Mouse (Mus musculus) limb, embryonic 14.5 days (tissue): ENCODE data around the gene Pcbp3. TPM values are rescaled to one million over a fixed set of nuclear protein-coding genes. Genes with fewer than 3 reads are reported as not detected.

Source experiments
- ATAC-seq: fragments of 200-750 bp; cut with Nextera tagmentation; 2 replicates; pipeline ENCODE4 v1.8.0; 2017; ENCODE audit warnings: low read depth, moderate number of reproducible peaks, moderate TSS enrichment; ENCODE audit not compliant: low FRiP score
- DNase-seq: peaks from one replicate; pipeline ENCODE4 v3.0.0-alpha.2; 2015; ENCODE audit warnings: low spot score
- H3K27ac ChIP-seq: fragments of 300-500 bp; sonication (generic); replicated peaks from 2 replicates; pipeline ENCODE4 v1.5.1; 2014; ENCODE audit warnings: low read depth, mild to moderate bottlenecking, low read length, moderate library complexity, mixed read lengths
- H3K27me3 ChIP-seq: fragments of 300-500 bp; sonication (generic); 2 replicates; pipeline ENCODE4 v1.6.1; 2014; ENCODE audit warnings: low read length, mixed read lengths; ENCODE audit not compliant: control insufficient read depth, insufficient read depth
- H3K36me3 ChIP-seq: fragments of 300-500 bp; sonication (generic); 2 replicates; pipeline ENCODE4 v1.6.1; 2014; ENCODE audit warnings: mild to moderate bottlenecking, low read length, moderate library complexity, mixed read lengths; ENCODE audit not compliant: control insufficient read depth, insufficient read depth
- H3K4me1 ChIP-seq: fragments of 300-500 bp; sonication (generic); 2 replicates; pipeline ENCODE4 v1.6.1; 2014; ENCODE audit warnings: antibody characterized with exemption, low read length, mixed read lengths; ENCODE audit not compliant: control insufficient read depth, insufficient read depth
- H3K4me2 ChIP-seq: fragments of 300-500 bp; sonication (generic); replicated peaks from 2 replicates; pipeline ENCODE4 v1.6.1; 2014; ENCODE audit warnings: low read depth, mild to moderate bottlenecking, low read length, moderate library complexity; ENCODE audit not compliant: severe bottlenecking
- H3K4me3 ChIP-seq: fragments of 300-500 bp; sonication (generic); replicated peaks from 2 replicates; pipeline ENCODE4 v1.5.1; 2014; ENCODE audit warnings: low read length
- H3K9ac ChIP-seq: fragments of 300-500 bp; sonication (generic); 2 replicates; pipeline ENCODE4 v1.6.1; 2014; ENCODE audit warnings: mild to moderate bottlenecking, low read depth, low read length, moderate library complexity; ENCODE audit not compliant: severe bottlenecking
- H3K9me3 ChIP-seq: fragments of 300-500 bp; sonication (generic); 2 replicates; pipeline ENCODE4 v1.6.1; 2016; ENCODE audit warnings: low read length; ENCODE audit not compliant: control insufficient read depth
- POLR2A ChIP-seq: fragments of 200-500 bp; IDR thresholded peaks from 2 replicates; pipeline ENCODE4 v1.8.0; 2012; ENCODE audit warnings: inconsistent platforms, mild to moderate bottlenecking, moderate library complexity, borderline replicate concordance; ENCODE audit not compliant: insufficient read depth, insufficient read length; ENCODE audit errors: extremely low read depth
- WGBS: fragments of 180-500 bp; shearing (Covaris S2); extraction: QIAGEN DNeasy Blood & Tissue Kit; methylation state at CpG from one replicate; pipeline ENCODE4 v1.1.7; 2014; 5-methylcytosine and 5-hydroxymethylcytosine counted together
- polyA plus RNA-seq, 2 experiments: library from polyadenylated mRNA; depleted of rRNA in 1 of 2; stranded (reverse) in 1 of 2; unstranded in 1 of 2; fragments of >200 nt; fragmentation: Nextera tagmentation in 1 of 2; extraction: Ambion mirVana in 1 of 2; gene quantifications; 2 replicates each; pipeline versions ENCODE4 v1.2.1 to v1.2.3; 2012 to 2014

The Pcbp3 gene
- polyA plus RNA-seq, 2 experiments, result 11.5 to 16.4 TPM

DNA sequence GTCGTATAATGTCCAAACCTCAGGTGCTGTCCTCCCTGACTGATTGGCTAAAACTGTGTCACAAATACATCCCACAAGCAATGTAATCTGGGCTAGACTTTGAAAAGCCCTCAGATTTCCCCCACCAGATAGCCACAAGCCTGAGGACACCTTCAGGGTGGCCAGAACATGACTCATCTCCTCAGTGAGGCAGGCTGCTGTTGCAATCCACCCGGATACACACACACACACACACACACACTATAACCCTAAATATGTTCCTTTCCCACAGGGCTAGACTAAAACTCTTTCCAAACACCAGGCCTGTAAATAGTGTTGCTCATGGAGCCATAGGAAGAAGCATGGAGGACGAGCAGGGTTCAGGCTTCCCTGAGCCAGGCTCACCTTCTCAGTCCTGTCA is 58.6 kb downstream of the Pcbp3 start:
- Histone ChIP-seq H3K9ac (no peak overlapping the region), H3K4me3 (no peak overlapping the region), H3K9me3 (no peaks in the 10 kb centered on the region), H3K27me3 (no peaks in the 10 kb centered on the region), H3K4me1 (peaks cover 12% of the 10 kb centered on the region), H3K27ac (no peak overlapping the region), H3K36me3 (no peaks in the 10 kb centered on the region), H3K4me2 (no peak overlapping the region)
- WGBS, result 66% methylated on average over 3 of the region's 3 CpGs
- DNase-seq (no peak), ATAC-seq (no peak)
- no peak for TF ChIP-seq POLR2A

DNA sequence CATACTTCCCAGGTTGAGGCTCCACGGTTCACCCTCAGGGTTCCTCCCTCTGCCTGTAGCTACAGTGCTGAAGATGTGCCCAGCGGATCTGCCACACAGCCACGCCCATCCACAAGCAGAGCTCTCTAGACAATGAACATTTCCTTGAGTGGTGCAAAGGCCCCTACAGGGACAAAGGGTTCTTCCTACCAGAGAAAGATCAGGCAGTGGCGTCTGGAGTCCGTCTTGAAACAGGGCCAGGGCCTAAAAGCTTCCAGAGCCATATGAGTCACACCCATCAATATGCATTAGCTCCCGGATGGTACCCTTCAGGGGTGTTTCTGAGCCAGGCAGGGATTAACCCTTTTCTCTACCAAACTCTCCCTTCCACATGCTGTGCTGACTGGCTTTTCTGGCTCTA is 59.1 kb downstream of the Pcbp3 start:
- Histone ChIP-seq H3K27me3 (no peaks in the 10 kb centered on the region), H3K9me3 (no peaks in the 10 kb centered on the region), H3K4me3 (no peak overlapping the region), H3K36me3 (no peaks in the 10 kb centered on the region), H3K9ac (no peak overlapping the region), H3K4me2 (no peak overlapping the region), H3K27ac (no peak overlapping the region), H3K4me1 (peaks cover 12% of the 10 kb centered on the region)
- ATAC-seq (no peak), DNase-seq (peak; percentile 44)
- WGBS, result 20% methylated on average over 6 of the region's 6 CpGs
- TF ChIP-seq POLR2A, result no peak

DNA sequence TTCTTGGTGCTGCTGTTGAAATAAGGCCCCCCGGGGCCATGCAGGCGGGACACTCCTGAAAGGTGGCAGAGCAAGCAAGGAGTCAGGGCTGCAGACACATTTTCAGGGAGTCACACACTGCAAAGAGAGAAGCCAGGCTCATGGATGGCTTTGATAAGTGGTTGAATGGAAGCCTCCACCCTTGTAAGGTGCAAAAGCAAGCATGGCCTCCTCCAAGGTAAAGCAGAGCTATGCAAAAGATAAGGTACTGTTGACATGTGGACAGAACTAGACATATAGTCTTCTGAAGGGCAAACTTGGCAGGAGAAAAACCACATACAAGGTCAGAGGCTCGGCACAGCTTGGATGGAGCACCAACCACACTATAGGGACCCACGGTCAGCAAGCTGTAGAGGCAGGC is 63.3 kb downstream of the Pcbp3 start:
- 85% methylated on average over 4 of the region's 4 CpGs for WGBS
- Histone ChIP-seq H3K4me1 (peaks cover 7% of the 10 kb centered on the region; the same call in 1 of the 2 replicates), H3K27ac (no peak overlapping the region), H3K4me3 (no peak overlapping the region), H3K36me3 (no peaks in the 10 kb centered on the region), H3K9ac (no peak overlapping the region), H3K4me2 (no peak overlapping the region), H3K27me3 (no peaks in the 10 kb centered on the region), H3K9me3 (no peaks in the 10 kb centered on the region)
- no peak for TF ChIP-seq POLR2A
- DNase-seq (no peak), ATAC-seq (no peak)

DNA sequence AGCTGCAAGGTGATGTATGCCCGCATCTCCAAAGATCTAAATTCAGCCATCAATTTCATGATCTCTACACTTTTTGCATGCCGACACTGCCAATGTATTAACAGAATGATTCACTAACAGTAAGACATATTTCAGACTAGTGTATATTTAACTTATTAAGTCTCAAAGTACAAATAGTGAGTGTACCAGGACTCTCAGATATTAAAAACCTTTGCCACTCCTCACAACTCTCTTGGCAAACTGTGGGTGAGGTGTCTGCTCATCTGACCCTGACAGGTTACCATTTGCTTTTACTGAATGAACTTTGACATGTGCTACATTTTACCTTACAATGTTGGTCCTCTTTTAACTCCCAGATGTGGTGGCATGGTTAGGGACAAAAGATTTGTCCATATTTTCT is 70.2 kb downstream of the Pcbp3 start:
- H3K9me3 ChIP-seq, result no peaks in the 10 kb centered on the region
- TF ChIP-seq POLR2A, result no peak
- H3K27me3 ChIP-seq, result no peaks in the 10 kb centered on the region
- no peaks in the 10 kb centered on the region for H3K36me3 ChIP-seq
- no peak for ATAC-seq
- 96% methylated on average over 2 of the region's 2 CpGs for WGBS
- H3K4me2 ChIP-seq, result no peak overlapping the region
- no peak overlapping the region for H3K9ac ChIP-seq
- no peaks in the 10 kb centered on the region for H3K4me1 ChIP-seq
- no peak for DNase-seq
- no peak overlapping the region for H3K27ac ChIP-seq
- no peak overlapping the region for H3K4me3 ChIP-seq

DNA sequence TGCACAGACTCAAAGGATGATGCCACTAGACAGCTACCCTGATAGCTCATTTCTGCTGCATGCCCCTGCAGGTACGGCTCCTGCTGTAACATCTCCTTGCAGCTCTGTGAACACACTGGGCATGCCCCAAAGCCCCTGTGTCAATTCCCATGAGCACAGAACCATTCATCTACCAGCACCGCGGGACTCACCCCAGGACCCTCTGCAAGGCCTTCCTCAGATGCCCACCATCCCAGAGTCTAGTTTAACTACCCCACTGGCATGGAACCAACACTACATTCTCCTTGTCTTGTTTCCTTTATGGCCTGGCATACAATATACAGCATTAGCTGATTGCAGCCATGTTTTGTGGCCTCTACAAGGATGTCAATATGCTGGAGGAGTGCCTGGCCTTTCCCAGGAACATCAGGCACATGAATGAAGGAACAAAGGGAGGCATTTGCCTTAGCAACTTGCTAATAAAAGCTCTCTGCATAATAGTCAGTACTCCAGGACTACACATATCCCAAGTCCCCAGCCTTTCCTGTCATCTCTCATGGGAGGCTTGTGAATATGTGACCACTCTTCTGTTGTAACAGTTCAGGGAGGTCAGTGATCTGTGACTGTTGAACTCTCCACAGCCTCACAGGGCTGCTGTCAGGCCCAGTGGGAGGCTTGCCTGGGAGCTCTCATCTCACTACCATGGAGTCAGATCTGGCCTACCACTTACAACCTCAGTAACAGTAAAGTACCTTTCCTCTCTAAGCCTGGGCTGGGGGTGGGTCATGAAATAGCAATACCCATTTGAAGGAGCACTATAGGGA is 78.0 kb downstream of the Pcbp3 start:
- no peak for ATAC-seq
- no peak for TF ChIP-seq POLR2A
- H3K4me1 ChIP-seq, result peaks cover 6% of the 10 kb centered on the region; the same call in 1 of the 2 replicates
- no peaks in the 10 kb centered on the region for H3K36me3 ChIP-seq
- H3K27me3 ChIP-seq, result no peaks in the 10 kb centered on the region
- no peak for DNase-seq
- 95% methylated on average over 3 of the region's 3 CpGs for WGBS
- H3K4me3 ChIP-seq, result no peak overlapping the region
- H3K27ac ChIP-seq, result no peak overlapping the region
- no peaks in the 10 kb centered on the region for H3K9me3 ChIP-seq
- no peak overlapping the region for H3K4me2 ChIP-seq
- no peak overlapping the region for H3K9ac ChIP-seq
